In the genomic region with DNA sequence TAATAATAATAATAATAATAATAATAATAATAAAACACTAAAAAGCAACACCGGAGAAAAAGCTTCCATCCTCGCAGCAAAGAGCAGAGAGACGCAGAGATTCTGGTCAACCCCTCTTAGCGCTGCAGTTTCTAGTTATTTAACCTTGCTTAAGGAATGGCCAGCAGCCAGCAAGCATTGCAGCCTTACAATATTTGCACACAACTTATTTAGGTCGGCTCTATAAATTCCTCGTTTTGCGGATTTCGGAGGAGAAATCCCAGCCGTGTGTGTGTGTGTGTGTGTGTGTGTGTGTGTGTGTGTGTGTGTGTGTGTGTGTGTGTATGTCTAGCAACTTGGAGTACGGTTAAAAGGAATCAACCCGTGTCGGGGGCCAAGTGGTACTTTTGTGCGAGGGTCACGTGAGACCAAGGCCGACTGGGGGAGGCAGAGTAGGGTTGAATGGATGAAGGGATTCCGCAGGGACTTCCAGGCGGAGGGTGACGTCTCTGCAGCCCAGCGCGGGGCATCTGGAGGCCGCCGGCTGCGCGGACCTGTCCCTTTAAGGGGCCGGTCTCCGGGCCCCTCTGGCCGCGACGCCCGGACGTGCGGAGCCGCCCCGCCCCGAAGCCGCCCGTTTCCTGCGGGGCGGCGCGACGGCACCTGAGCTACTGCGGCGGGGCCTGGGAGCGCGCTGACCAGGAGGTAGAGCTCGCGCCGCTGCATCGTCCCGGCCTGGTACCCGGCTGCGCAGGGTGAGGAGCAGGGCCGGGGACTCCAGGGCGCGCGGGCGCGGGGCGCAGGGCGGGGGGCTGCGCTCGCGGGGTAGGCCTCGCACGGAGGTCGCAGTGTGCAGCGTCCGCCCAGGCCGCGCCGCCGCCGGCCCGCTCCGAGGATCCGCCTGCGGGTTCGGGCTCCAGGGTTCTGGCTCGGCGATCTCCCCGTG, we compare ENCODE assay signal across 8 mouse cellular contexts. TPM values are rescaled to one million over a fixed set of nuclear protein-coding genes. Genes with fewer than 3 reads are reported as not detected.
DNase-seq lines count a peak whose midpoint lies in the region; ATAC-seq and TF ChIP-seq lines count a peak whose summit lies in the region.

No protein-coding gene starts in this region.

- H3K4me2 ChIP-seq in forebrain, postnatal 0 days (ENCODE audit: low read depth) = peak overlapping the region; percentile 78
- peak overlapping the region; percentile 76 for H3K4me2 ChIP-seq in lung, embryonic 15.5 days

- peak overlapping the region; percentile 80 to 85 for H3K4me3 ChIP-seq in ES-E14 (ENCODE audit: insufficient read depth in 1 of 2, low read depth in 1 of 2, low read length in 2 of 2, poor library complexity in 1 of 2, severe bottlenecking in 1 of 2)
- peak overlapping the region; percentile 94 for H3K4me3 ChIP-seq in forebrain, postnatal 0 days (ENCODE audit: low read depth, low read length)
- H3K4me3 ChIP-seq in lung, embryonic 15.5 days = peak overlapping the region; percentile 100
- H3K4me3 ChIP-seq in thymus, adult 2 months (ENCODE audit: control insufficient read depth, insufficient read depth, low read length) = peak overlapping the region; percentile 99

- H3K27ac ChIP-seq in ES-E14 (ENCODE audit: insufficient read depth, low read depth, low read length, poor library complexity, severe bottlenecking) = peak overlapping the region; percentile 88
- peak overlapping the region; percentile 83 for H3K27ac ChIP-seq in forebrain, postnatal 0 days (ENCODE audit: low read depth, low read length)
- H3K27ac ChIP-seq in lung, embryonic 15.5 days = peak overlapping the region; percentile 99
- H3K27ac ChIP-seq in thymus, adult 2 months (ENCODE audit: control insufficient read depth, insufficient read depth, low read length) = no peak overlapping the region

- H3K9ac ChIP-seq in ES-E14 (ENCODE audit: insufficient read depth, low read depth, low read length, poor library complexity, severe bottlenecking) = peak overlapping the region; percentile 90
- peak overlapping the region; percentile 98 for H3K9ac ChIP-seq in forebrain, postnatal 0 days
- peak overlapping the region; percentile 95 for H3K9ac ChIP-seq in lung, embryonic 15.5 days

- no peaks in the 10 kb centered on the region for H3K9me3 ChIP-seq in ES-E14 (ENCODE audit: control insufficient read depth, insufficient read depth, low read depth, low read length)
- H3K9me3 ChIP-seq in forebrain, postnatal 0 days (ENCODE audit: low read length) = no peaks in the 10 kb centered on the region
- no peaks in the 10 kb centered on the region for H3K9me3 ChIP-seq in lung, embryonic 15.5 days

- in situ Hi-C loops in ES-E14 (cut with MboI; ENCODE audit: low sequenced_read_pairs in 2 of 2, unreplicated experiment in 2 of 2) = no loop called here

- ATAC-seq in forebrain, postnatal 0 days = peak; percentile 93
- ATAC-seq in lung, embryonic 15.5 days (ENCODE audit: borderline replicate concordance, extremely low read depth, low FRiP score, low TSS enrichment) = peak; percentile 95

- no peak for TF ChIP-seq CTCF in forebrain, postnatal 0 days (IDR thresholded peaks at IDR 0.05; ENCODE audit: low read depth)
- no peak for TF ChIP-seq CTCF in thymus, adult 2 months (IDR thresholded peaks at IDR 0.05; ENCODE audit: borderline replicate concordance, control insufficient read depth, extremely low read depth, insufficient read depth, low read length, poor library complexity)

- WGBS in forebrain, postnatal 0 days = 1% methylated on average over 70 of the region's 82 CpGs
- under 1% methylated on average over 80 of the region's 82 CpGs for WGBS in lung, embryonic 15.5 days
- WGBS in thymus, adult 2 months = 1% methylated on average over 82 of the region's 82 CpGs

- no peak for DNase-seq in ES-E14 (ENCODE audit: low read depth, low spot score)
- peak; percentile 78 to 87 for DNase-seq in cerebellum, adult 18-20 months
- DNase-seq in forebrain, postnatal 0 days = peak; percentile 77
- DNase-seq in heart, postnatal 4 days = peak; percentile 85
- peak; percentile 43 for DNase-seq in layer of hippocampus, adult 9-10 months (ENCODE audit: low spot score)
- DNase-seq in ovary, adult 18-20 months (ENCODE audit: low spot score) = peak; percentile 77
- DNase-seq in thymus, adult 2 months = peak; percentile 60

- peaks cover 2% of the 10 kb centered on the region; the same call in 1 of the 2 replicates for H3K36me3 ChIP-seq in ES-E14 (ENCODE audit: control insufficient read depth, insufficient read depth, low read length, poor library complexity, severe bottlenecking)
- H3K36me3 ChIP-seq in forebrain, postnatal 0 days (ENCODE audit: insufficient read depth) = no peaks in the 10 kb centered on the region
- H3K36me3 ChIP-seq in lung, embryonic 15.5 days = no peaks in the 10 kb centered on the region
- no peaks in the 10 kb centered on the region for H3K36me3 ChIP-seq in thymus, adult 2 months (ENCODE audit: control insufficient read depth, insufficient read depth, low read length)

- H3K4me1 ChIP-seq in ES-E14 (ENCODE audit: control insufficient read depth in 2 of 2, insufficient read depth in 2 of 2, low read length in 2 of 2, poor library complexity in 1 of 2) = peaks cover 8 to 11% of the 10 kb centered on the region in 2 experiments; a peak in 3 of 4 replicates
- no peaks in the 10 kb centered on the region for H3K4me1 ChIP-seq in forebrain, postnatal 0 days (ENCODE audit: insufficient read depth)
- peaks cover 17% of the 10 kb centered on the region for H3K4me1 ChIP-seq in lung, embryonic 15.5 days
- H3K4me1 ChIP-seq in thymus, adult 2 months (replicated peaks; ENCODE audit: control insufficient read depth, insufficient read depth, low read length) = peaks cover 8% of the 10 kb centered on the region

- 0 out of 2 replicates have a peak, but pooled peaks have one; percentile 40 for TF ChIP-seq POLR2A in thymus, adult 2 months (IDR thresholded peaks at IDR 0.05; ENCODE audit: control insufficient read depth, extremely low read depth, insufficient read depth, low read length, poor library complexity)

- no peaks in the 10 kb centered on the region; the same call in 1 of the 2 replicates for H3K27me3 ChIP-seq in forebrain, postnatal 0 days (ENCODE audit: insufficient read depth, low read length)
- H3K27me3 ChIP-seq in lung, embryonic 15.5 days = no peaks in the 10 kb centered on the region
- no peaks in the 10 kb centered on the region for H3K27me3 ChIP-seq in thymus, adult 2 months (ENCODE audit: control insufficient read depth, insufficient read depth, low read length)

TF ChIP-seq in ES-E14, 5 proteins besides CTCF, POLR2A, EP300 and RAD21:
- no peak for TF ChIP-seq HCFC1 (IDR thresholded peaks at IDR 0.05; ENCODE audit: borderline replicate concordance, insufficient read depth, low read length)
- TF ChIP-seq ZNF384 (IDR thresholded peaks at IDR 0.05; ENCODE audit: low read depth, low read length) = no peak
- TF ChIP-seq ZC3H11A (IDR thresholded peaks at IDR 0.05; ENCODE audit: borderline replicate concordance, low read depth, low read length) = no peak

RNA-seq across cellular contexts. Expression of a gene that starts 0.7 kb away (rescaled TPM):
- total RNA-seq in ES-E14 (2012; rRNA removed) = 87.6 and 155 TPM in 2 replicates
- total RNA-seq in forebrain, postnatal 0 days (2014; rRNA removed) = 67.6 and 79.9 TPM in 2 replicates
- 44.0 and 55.3 TPM in 2 replicates for polyA plus RNA-seq in forebrain, postnatal 0 days (2015; fragmentation: Nextera tagmentation; extraction: Ambion mirVana)
- 100 to 1,000 TPM; 154 to 156 TPM for total RNA-seq in heart, postnatal 4 days (2021)
- 53.1 and 54.3 TPM in 2 replicates for polyA plus RNA-seq in lung, embryonic 15.5 days (2015; fragmentation: Nextera tagmentation; extraction: Ambion mirVana)
- 6.7 and 9.3 TPM in 2 replicates for polyA plus RNA-seq in thymus, adult 2 months (2012; rRNA removed)
